Mouse (Mus musculus) liver, postnatal 0 days (tissue): ENCODE data around the gene Rapgef4. TPM values are rescaled to one million over a fixed set of nuclear protein-coding genes. Genes with fewer than 3 reads are reported as not detected.

ENCODE experiments used
- ATAC-seq: fragments of 200-750 bp; cut with Nextera tagmentation; 2 replicates; pipeline ENCODE4 v1.8.0; 2017; ENCODE audit warnings: mild to moderate bottlenecking, moderate library complexity
- DNase-seq: peaks from one replicate; pipeline ENCODE4 v3.0.0-alpha.2; 2016
- H3K27ac ChIP-seq: fragments of 300-500 bp; sonication (generic); 2 replicates; pipeline ENCODE4 v1.5.1; 2014; ENCODE audit warnings: antibody characterized with exemption, moderate library complexity, mild to moderate bottlenecking, low read depth
- H3K27me3 ChIP-seq: fragments of 300-500 bp; sonication (generic); 2 replicates; pipeline ENCODE4 v1.6.1; 2014; ENCODE audit warnings: low read length, control low read depth, mixed read lengths; ENCODE audit not compliant: insufficient read depth
- H3K36me3 ChIP-seq: fragments of 300-500 bp; sonication (generic); replicated peaks from 2 replicates; pipeline ENCODE4 v1.6.1; 2014; ENCODE audit warnings: mild to moderate bottlenecking, control low read depth, low read length, moderate library complexity, mixed read lengths; ENCODE audit not compliant: insufficient read depth
- H3K4me1 ChIP-seq: fragments of 300-500 bp; sonication (generic); 2 replicates; pipeline ENCODE4 v1.6.1; 2014; ENCODE audit warnings: antibody characterized with exemption, mild to moderate bottlenecking, control low read depth; ENCODE audit not compliant: insufficient read depth
- H3K4me2 ChIP-seq: fragments of 300-500 bp; sonication (generic); 2 replicates; pipeline ENCODE4 v1.6.1; 2014; ENCODE audit warnings: low read depth, mild to moderate bottlenecking, low read length, moderate library complexity, mixed read lengths
- H3K4me3 ChIP-seq: fragments of 300-500 bp; sonication (generic); 2 replicates; pipeline ENCODE4 v1.5.1; 2014; ENCODE audit warnings: low read depth, low read length
- H3K9ac ChIP-seq: fragments of 300-500 bp; sonication (generic); replicated peaks from 2 replicates; pipeline ENCODE4 v1.6.1; 2014; ENCODE audit warnings: mild to moderate bottlenecking, moderate library complexity
- H3K9me3 ChIP-seq: fragments of 300-500 bp; sonication (generic); 2 replicates; pipeline ENCODE4 v1.6.1; 2016; ENCODE audit warnings: mild to moderate bottlenecking, control low read depth, low read length, mixed read lengths
- CTCF ChIP-seq: sonication (generic); IDR thresholded peaks from 2 replicates; pipeline ENCODE4 v1.5.1; 2016; ENCODE audit warnings: antibody characterized with exemption, low read depth
- EP300 ChIP-seq: IDR thresholded peaks from 2 replicates; pipeline ENCODE4 v1.6.1; 2016; ENCODE audit warnings: antibody characterized with exemption, low read depth, mild to moderate bottlenecking
- WGBS: fragments of 180-500 bp; shearing (Covaris S2); extraction: QIAGEN DNeasy Blood & Tissue Kit; methylation state at CpG from one replicate; pipeline ENCODE4 v1.1.7; 2014; ENCODE audit not compliant: insufficient replicate concordance; 5-methylcytosine and 5-hydroxymethylcytosine counted together
- polyA plus RNA-seq: library from polyadenylated mRNA; unstranded; fragments of >200 nt; fragmentation: Nextera tagmentation; extraction: Ambion mirVana; gene quantifications from 2 replicates; pipeline ENCODE4 v1.2.1, GENCODE M21; 2015

Gene Rapgef4
- polyA plus RNA-seq, 1 experiment from 2014 or later: 30.2 TPM

DNA sequence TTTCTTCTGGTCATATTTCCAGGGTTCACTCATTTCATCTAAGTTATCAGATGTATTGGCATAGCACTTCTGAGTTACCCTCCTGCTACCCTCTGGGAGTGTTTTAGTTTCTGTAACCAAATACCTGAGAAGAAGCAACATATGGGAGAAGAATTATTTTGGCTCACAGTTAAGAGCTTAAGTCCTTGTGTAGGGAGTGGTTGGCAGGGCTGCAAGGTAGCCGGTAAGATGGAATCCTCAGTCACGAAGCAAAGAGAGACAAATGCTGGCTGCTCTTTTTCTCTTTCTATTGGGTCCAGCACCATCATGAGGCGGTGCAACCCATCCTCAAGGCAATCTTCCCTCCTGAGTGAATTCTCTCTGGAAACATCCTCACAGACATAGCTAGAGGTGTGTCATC is 11.1 kb downstream of the Rapgef4 start:
- Histone ChIP-seq H3K4me2 (no peak overlapping the region), H3K4me3 (no peak overlapping the region), H3K27me3 (no peaks in the 10 kb centered on the region), H3K9me3 (no peaks in the 10 kb centered on the region), H3K36me3 (no peaks in the 10 kb centered on the region), H3K9ac (no peak overlapping the region), H3K27ac (no peak overlapping the region), H3K4me1 (no peaks in the 10 kb centered on the region)
- no peak for TF ChIP-seq CTCF
- TF ChIP-seq EP300: no peak
- ATAC-seq (no peak), DNase-seq (no peak)
- 85% methylated on average over 3 of the region's 3 CpGs for WGBS

DNA sequence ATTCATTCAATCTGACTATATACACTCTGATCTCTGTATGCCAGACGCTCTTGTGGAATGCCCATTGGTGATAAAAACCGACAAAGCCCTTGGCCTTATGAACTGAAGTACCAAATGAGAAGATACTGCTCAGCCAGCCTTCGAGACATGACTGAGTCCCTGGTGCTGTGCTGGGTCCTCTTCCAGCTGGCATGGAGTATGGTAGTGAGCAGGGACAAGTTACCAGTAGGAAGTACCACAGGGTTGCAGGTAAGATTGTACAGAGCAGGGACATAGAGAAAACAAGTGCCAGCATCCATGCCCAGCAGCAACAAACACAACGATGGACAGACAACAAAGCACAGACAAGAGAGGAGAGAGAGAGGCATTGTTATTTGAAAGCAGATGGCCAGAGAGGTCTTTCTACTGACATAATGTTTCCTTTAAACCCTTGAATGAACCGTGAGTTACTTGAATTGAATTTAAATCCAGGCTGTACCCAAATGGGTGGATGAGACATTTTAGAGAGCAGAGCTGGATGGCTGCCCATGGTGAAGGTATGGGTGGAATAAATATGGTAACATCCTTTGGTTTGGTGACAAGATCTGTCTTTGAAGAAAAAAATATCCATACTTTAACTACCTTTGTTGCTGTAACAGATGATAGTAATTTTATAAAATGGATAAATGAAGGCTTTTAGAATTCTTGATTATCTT is 12.8 kb downstream of the Rapgef4 start:
- no peaks in the 10 kb centered on the region for H3K36me3 ChIP-seq
- TF ChIP-seq CTCF (no peak), EP300 (no peak)
- no peaks in the 10 kb centered on the region for H3K9me3 ChIP-seq
- no peak for ATAC-seq
- DNase-seq: no peak
- H3K4me2 ChIP-seq: no peak overlapping the region
- H3K4me3 ChIP-seq: no peak overlapping the region
- no peak overlapping the region for H3K9ac ChIP-seq
- WGBS: 79% methylated on average over 5 of the region's 5 CpGs
- H3K27ac ChIP-seq: no peak overlapping the region
- H3K4me1 ChIP-seq: no peaks in the 10 kb centered on the region
- no peaks in the 10 kb centered on the region for H3K27me3 ChIP-seq

- no peak for DNase-seq
- Histone ChIP-seq H3K36me3 (no peaks in the 10 kb centered on the region), H3K4me1 (no peaks in the 10 kb centered on the region), H3K4me2 (no peak overlapping the region), H3K9ac (no peak overlapping the region), H3K9me3 (no peaks in the 10 kb centered on the region), H3K4me3 (no peak overlapping the region), H3K27me3 (no peaks in the 10 kb centered on the region), H3K27ac (no peak overlapping the region)
- WGBS: 72% methylated on average over 2 of the region's 2 CpGs
- TF ChIP-seq CTCF: no peak
- no peak for TF ChIP-seq EP300
- ATAC-seq: no peak
Observed at GRCm38 (mm10) chr2:71998531-71998930, 17.5 kb downstream of the Rapgef4 start.

DNA sequence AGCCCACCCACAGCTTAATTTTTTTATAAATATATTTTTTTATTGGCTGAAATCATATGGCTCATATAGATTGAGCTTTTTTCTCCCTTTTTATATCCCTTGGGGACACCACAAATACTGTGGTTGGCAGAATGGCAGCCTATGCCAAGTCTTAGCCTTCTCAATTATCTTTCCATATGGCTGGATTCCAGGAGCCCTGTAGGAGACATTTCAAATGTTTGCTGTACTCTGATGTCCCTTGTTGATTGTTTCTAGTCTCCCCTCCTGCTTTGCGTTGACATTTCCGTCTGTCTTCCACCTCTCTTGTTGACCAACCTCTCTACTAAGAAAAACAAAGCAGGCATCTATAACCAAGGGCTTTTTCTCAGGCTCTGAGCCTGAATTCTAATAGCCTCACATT is 19.1 kb downstream of the Rapgef4 start:
- TF ChIP-seq CTCF (no peak), EP300 (no peak)
- ATAC-seq (no peak), DNase-seq (no peak)
- WGBS: 69% methylated on average over 2 of the region's 2 CpGs
- Histone ChIP-seq H3K4me1 (no peaks in the 10 kb centered on the region), H3K4me3 (no peak overlapping the region), H3K36me3 (no peaks in the 10 kb centered on the region), H3K4me2 (no peak overlapping the region), H3K9me3 (no peaks in the 10 kb centered on the region), H3K27ac (no peak overlapping the region), H3K9ac (no peak overlapping the region), H3K27me3 (no peaks in the 10 kb centered on the region)

GRCm38 (mm10) chr2:72002843-72003370 is 21.9 kb downstream of the Rapgef4 start:
- WGBS: 57% methylated on average over 5 of the region's 5 CpGs
- no peaks in the 10 kb centered on the region for H3K36me3 ChIP-seq

DNA sequence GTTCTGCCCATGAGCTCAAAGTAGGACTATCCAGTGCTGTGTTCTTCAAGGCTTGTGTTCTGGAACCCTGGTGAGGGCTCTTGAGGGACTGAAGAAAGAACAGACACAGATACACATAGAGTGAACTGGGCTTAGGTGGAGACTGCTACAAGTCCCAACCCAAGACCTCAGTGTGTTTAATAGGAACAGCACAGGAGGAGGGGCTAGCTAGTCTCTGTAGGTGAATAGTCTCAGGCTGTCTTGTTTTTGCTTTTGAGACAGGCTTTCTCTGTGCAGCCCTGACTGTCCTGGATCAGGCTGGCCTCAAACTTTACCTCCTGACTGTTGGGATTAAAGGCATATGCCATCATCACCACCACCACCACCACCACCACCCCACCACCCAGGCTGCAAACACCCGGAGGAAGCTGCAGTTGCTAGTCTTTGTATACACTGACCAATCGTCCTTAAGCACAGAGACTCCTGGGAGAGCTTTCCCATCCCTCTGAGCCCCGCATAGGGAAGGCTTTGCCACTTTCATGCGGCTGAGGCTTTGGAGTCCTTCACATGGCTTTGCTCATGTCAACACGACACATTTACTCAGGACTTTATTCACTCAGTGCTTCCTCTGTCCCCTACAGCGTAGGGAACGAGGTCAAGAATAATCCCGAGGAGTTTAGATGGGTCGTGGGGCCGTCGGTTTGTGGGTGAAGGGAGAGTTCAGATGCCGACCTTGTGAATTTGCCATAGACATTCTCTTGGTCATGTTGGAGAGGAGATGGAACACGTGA is 22.9 kb downstream of the Rapgef4 start:
- H3K27ac ChIP-seq: no peak overlapping the region
- no peak overlapping the region for H3K9ac ChIP-seq
- TF ChIP-seq EP300: no peak
- no peak for TF ChIP-seq CTCF
- DNase-seq: no peak
- H3K27me3 ChIP-seq: no peaks in the 10 kb centered on the region
- WGBS: 72% methylated on average over 13 of the region's 13 CpGs
- ATAC-seq: no peak
- no peak overlapping the region for H3K4me2 ChIP-seq
- H3K4me3 ChIP-seq: no peak overlapping the region
- no peaks in the 10 kb centered on the region for H3K4me1 ChIP-seq
- no peaks in the 10 kb centered on the region for H3K9me3 ChIP-seq
- no peaks in the 10 kb centered on the region for H3K36me3 ChIP-seq

More at GRCm38 (mm10) chr2:72002843-72003370, 21.9 kb downstream of the Rapgef4 start:
- H3K9me3 ChIP-seq: no peaks in the 10 kb centered on the region
- H3K27me3 ChIP-seq: no peaks in the 10 kb centered on the region
- ATAC-seq (no peak), DNase-seq (no peak)
- no peak overlapping the region for H3K4me3 ChIP-seq
- H3K9ac ChIP-seq: no peak overlapping the region
- no peaks in the 10 kb centered on the region for H3K4me1 ChIP-seq
- H3K27ac ChIP-seq: no peak overlapping the region
- no peak overlapping the region for H3K4me2 ChIP-seq
- TF ChIP-seq CTCF (no peak), EP300 (no peak)
